Mouse (Mus musculus) embryo, embryonic 10.5 days (tissue): ENCODE data around the gene Clec2e.
"Not testable (repeated sequence)": the region's sequence is repeated elsewhere in the genome, so short reads cannot be mapped to it uniquely, and the experiment has no call there.

Experiments used
- DNase-seq: peaks from one replicate; pipeline ENCODE4 v3.0.0-alpha.2; 2015; ENCODE audit warnings: low spot score

The Clec2e gene

GRCm38 (mm10) chr6:129100794-129101193 lies at the start of gene Clec2e:
Clec2e (minus strand) TSS chr6:129100913.
- not testable (repeated sequence) for DNase-seq

GRCm38 (mm10) chr6:129146812-129147211 lies 46.1 kb upstream of the Clec2e start:
- DNase-seq: no peak

- DNase-seq: no peak
These were observed 32.1 kb upstream of the Clec2e start for GRCm38 (mm10) chr6:129132604-129133341.

GRCm38 (mm10) chr6:129126861-129127260 lies 26.1 kb upstream of the Clec2e start:
- no peak for DNase-seq

GRCm38 (mm10) chr6:129124531-129124930 lies 23.8 kb upstream of the Clec2e start:
- DNase-seq: not testable (repeated sequence)

- DNase-seq: no peak
These were observed 15.5 kb upstream of the Clec2e start for GRCm38 (mm10) chr6:129116223-129116622.

- DNase-seq: not testable (repeated sequence)
These were observed 13.5 kb upstream of the Clec2e start for GRCm38 (mm10) chr6:129114237-129114636.

GRCm38 (mm10) chr6:129113769-129114168 lies 13.1 kb upstream of the Clec2e start:
- no peak for DNase-seq

- no peak for DNase-seq
These were observed 12.4 kb upstream of the Clec2e start for GRCm38 (mm10) chr6:129113030-129113673.

- DNase-seq: no peak
These were observed 11.8 kb upstream of the Clec2e start for GRCm38 (mm10) chr6:129112526-129112925.

GRCm38 (mm10) chr6:129107916-129108315 lies 7.2 kb upstream of the Clec2e start:
- DNase-seq: no peak

GRCm38 (mm10) chr6:129102858-129103555 lies 2.3 kb upstream of the Clec2e start:
- DNase-seq: no peak

GRCm38 (mm10) chr6:129101604-129102003 lies 891 bp upstream of the Clec2e start:
- no peak for DNase-seq

- no peak for DNase-seq
These were observed 2.8 kb downstream of the Clec2e start for GRCm38 (mm10) chr6:129097929-129098328.

- peak; percentile 58 for DNase-seq
These were observed 5.5 kb downstream of the Clec2e start for GRCm38 (mm10) chr6:129095166-129095565.

GRCm38 (mm10) chr6:129088596-129088995 lies 12.1 kb downstream of the Clec2e start:
- DNase-seq: not testable (repeated sequence)

GRCm38 (mm10) chr6:129088161-129088560 lies 12.6 kb downstream of the Clec2e start:
- no peak for DNase-seq

GRCm38 (mm10) chr6:129086031-129086430 lies 14.7 kb downstream of the Clec2e start:
- DNase-seq: not testable (repeated sequence)

GRCm38 (mm10) chr6:129085098-129085497 lies 15.6 kb downstream of the Clec2e start:
- no peak for DNase-seq

- peak; percentile 69 for DNase-seq
These were observed 33.7 kb downstream of the Clec2e start for GRCm38 (mm10) chr6:129066986-129067385.

GRCm38 (mm10) chr6:129066530-129066929 lies 34.2 kb downstream of the Clec2e start:
- DNase-seq: no peak

GRCm38 (mm10) chr6:129065857-129066256 lies 34.9 kb downstream of the Clec2e start:
- no peak for DNase-seq

- DNase-seq: no peak
These were observed 35.3 kb downstream of the Clec2e start for GRCm38 (mm10) chr6:129065407-129065806.
